Mouse (Mus musculus) v-Abl transformed pro-B cells (cell line): Measurements from ENCODE around the gene Dhdh.

Experiments used
- in situ Hi-C, 2 experiments: fragments of 400-800 bp; cut with MboI; formaldehyde crosslinking; loops; one replicate each; pipeline ENCODE4 v1.15.1; 2025; ENCODE audit not compliant: unreplicated experiment in 2 of 2

Gene Dhdh

DNA sequence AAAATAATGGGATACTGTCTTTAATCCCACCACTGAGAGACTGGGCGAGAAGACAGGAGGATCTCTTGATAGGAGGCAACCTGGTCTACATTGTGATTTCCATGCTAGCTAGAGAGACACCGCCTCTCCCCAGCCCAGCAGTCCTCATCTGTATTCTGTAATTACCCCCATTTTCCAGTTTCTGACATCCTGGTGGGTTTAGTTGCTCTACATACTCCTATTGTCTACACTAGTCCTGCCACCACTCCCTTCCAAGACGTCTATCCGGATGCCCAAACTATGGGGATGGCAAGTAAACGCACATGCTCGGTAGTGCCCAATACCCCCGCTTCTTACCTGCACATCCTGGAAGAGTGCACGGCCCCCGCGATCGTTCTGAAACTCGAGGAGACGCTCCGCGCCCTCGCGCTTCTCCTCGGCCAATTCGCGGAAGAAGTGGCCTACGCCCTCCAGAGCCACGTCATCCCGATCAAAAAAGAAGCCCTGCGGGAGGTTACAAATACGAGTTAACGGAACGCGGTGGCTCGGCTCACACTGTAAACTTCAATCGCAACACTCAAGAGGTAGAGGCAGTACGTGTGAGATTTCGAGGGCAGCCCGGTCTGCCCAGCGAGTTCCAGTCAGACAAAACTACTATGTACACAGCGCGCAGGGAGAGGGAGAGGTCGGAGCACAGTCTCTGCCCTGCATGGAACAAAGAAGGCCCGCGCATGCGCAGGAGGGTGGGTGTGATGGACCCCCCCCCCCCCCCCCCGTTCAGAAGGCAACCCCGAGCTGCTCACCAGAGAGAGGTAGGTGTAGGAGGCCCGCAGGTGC, 29.6 kb downstream of the Dhdh start:
- in situ Hi-C loops = loop anchor here (10.0 to 25.0 kb wide), 2 partner anchors 228 to 236 kb away; partner anchors contain the start of genes Car11 (in 2 of the 2), Sec1 (in 2 of the 2) and Ntn5 (in 1 of the 2)

DNA sequence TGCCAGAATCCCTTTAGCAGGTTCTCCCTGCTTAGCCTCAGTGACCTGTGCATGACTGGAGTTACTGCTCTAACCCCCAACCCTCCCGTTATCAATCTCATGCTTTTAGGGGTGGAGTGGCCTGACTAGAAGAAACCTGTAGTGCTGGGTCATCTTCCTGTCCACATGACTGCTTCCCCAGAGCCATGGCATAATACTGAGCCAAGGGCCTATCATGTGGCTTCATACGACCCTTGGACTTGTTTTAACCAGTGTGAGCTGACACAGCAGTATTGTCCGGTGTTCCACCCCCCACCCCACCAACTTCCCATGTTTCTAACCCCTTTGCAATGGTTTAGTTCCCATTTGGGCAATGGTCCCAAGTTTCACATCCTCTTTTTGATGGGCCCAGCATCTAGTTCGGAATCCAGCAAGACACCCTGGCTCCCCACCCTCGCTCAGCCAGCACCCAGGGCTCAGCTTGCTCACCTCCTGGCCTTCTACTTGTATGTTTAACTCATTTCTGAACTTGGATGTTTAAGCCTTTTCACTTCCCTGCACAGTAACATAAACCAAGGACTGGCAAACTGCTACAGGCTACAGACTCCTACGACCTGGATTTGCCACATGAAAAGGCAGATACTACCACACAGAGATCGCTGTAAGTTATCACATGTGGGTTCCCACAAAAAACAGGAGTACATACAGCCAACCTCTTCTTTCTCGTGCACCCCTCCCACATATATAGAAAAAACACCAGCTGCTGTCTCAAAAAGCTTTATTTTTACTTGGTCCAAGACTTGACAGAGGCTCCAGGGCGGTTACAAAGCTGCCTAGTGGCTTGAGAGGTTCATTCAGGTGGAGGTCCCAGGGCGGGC, 31.2 kb downstream of the Dhdh start:
- in situ Hi-C loops = loop anchor here (10.0 to 25.0 kb wide), 2 partner anchors 230 to 237 kb away; partner anchors contain the start of genes Car11 (in 2 of the 2), Sec1 (in 2 of the 2) and Ntn5 (in 1 of the 2)

DNA sequence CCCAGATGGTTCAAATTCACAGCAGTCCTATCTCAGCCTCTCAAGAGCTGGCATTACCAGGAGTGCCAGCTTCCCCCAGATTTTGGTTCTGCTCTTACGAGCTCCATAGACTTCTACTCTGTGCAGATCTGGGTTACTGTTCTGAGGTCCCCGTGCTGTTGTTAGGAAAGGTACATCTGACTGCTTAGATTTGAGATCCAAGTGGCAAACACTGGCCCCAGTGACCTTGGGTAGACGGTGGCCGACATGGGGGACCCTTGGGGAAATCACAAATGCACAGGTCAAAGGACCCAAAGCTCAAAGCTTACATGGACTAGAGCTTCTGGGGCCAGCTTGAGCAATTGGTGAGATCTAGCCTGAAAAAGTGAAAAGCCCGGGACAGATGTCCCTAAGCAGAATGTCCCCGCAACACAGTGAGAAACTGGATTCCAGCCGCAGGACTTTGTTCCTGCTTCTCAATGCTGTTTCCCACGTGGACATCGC, 31.8 kb downstream of the Dhdh start:
- in situ Hi-C loops = loop anchor here (10.0 to 25.0 kb wide), 2 partner anchors 231 to 238 kb away; partner anchors contain the start of genes Car11 (in 2 of the 2), Sec1 (in 2 of the 2) and Ntn5 (in 1 of the 2)

GRCm38 (mm10) chr7:45455932-45456696, 32.5 kb downstream of the Dhdh start:
- in situ Hi-C loops = loop anchor here (10.0 to 25.0 kb wide), 2 partner anchors 231 to 239 kb away; partner anchors contain the start of genes Car11 (in 2 of the 2), Sec1 (in 2 of the 2) and Ntn5 (in 1 of the 2)

GRCm38 (mm10) chr7:45454971-45455370, 33.6 kb downstream of the Dhdh start:
- in situ Hi-C loops = loop anchor here (5.0 to 25.0 kb wide), 3 partner anchors 107 to 240 kb away; partner anchors contain the start of genes Car11 (in 2 of the 2), Sec1 (in 2 of the 2) and Ntn5 (in 1 of the 2)

- in situ Hi-C loops = loop anchor here (5.0 to 25.0 kb wide), 3 partner anchors 111 to 243 kb away; partner anchors contain the start of genes Car11 (in 2 of the 2), Sec1 (in 2 of the 2) and Ntn5 (in 1 of the 2)
These were observed 37.1 kb downstream of the Dhdh start for GRCm38 (mm10) chr7:45451344-45451982.

DNA sequence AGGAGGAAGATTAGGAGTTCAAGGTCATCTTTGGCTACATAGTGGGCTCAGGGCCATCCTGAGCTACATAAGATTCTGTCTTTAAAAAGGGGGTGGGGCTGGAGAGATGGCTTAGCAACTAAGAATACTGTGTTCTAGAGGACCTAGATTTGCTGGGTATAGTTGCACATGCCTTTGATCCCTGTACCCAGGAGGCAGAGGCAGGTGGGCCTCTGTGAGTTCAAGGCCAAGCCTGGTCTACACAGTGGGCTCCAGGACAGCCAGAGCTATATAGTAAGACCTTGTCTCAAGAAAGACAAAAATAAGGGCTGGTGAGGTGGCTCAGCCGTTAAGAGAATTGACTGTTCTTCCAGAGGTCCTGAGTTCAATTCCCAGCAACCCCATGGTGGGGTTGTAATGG, 38.6 kb downstream of the Dhdh start:
- in situ Hi-C loops = loop anchor here (5.0 to 25.0 kb wide), 3 partner anchors 112 to 245 kb away; partner anchors contain the start of genes Car11 (in 2 of the 2), Sec1 (in 2 of the 2) and Ntn5 (in 1 of the 2)

- in situ Hi-C loops = no loop called here
These were observed 41.1 kb downstream of the Dhdh start for GRCm38 (mm10) chr7:45447325-45447990.

GRCm38 (mm10) chr7:45446589-45446988, 42.0 kb downstream of the Dhdh start:
- in situ Hi-C loops = no loop called here

- in situ Hi-C loops = no loop called here
These were observed 44.8 kb downstream of the Dhdh start for GRCm38 (mm10) chr7:45443526-45444420.

GRCm38 (mm10) chr7:45437521-45438276, 50.9 kb downstream of the Dhdh start, which contains the start of gene Ruvbl2:
Gene Ruvbl2, minus strand, starts transcription at chr7:45438096.
- in situ Hi-C loops = no loop called here

- in situ Hi-C loops = no loop called here
These were observed 51.6 kb downstream of the Dhdh start for GRCm38 (mm10) chr7:45437046-45437445.

DNA sequence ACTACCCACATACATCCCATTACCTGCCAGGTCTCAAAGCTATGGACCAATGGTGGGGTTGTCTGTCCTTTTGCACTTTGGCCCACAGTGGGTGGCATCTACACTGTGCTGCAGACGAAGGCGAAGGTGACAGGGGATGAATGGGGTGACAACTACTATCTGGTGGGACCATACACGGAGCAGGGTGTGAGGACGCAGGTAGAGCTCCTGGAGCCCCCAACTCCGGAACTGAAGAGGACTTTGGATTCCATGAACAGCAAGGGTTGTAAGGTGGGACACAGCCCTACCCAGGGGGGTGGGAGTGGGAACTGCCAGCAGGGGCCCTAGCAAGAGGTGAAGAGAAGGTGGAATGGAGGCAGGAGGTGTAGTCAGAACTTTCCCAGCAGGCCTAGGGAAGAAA, 52.2 kb downstream of the Dhdh start:
- in situ Hi-C loops = no loop called here

GRCm38 (mm10) chr7:45435038-45435437, 53.6 kb downstream of the Dhdh start:
- in situ Hi-C loops = no loop called here

DNA sequence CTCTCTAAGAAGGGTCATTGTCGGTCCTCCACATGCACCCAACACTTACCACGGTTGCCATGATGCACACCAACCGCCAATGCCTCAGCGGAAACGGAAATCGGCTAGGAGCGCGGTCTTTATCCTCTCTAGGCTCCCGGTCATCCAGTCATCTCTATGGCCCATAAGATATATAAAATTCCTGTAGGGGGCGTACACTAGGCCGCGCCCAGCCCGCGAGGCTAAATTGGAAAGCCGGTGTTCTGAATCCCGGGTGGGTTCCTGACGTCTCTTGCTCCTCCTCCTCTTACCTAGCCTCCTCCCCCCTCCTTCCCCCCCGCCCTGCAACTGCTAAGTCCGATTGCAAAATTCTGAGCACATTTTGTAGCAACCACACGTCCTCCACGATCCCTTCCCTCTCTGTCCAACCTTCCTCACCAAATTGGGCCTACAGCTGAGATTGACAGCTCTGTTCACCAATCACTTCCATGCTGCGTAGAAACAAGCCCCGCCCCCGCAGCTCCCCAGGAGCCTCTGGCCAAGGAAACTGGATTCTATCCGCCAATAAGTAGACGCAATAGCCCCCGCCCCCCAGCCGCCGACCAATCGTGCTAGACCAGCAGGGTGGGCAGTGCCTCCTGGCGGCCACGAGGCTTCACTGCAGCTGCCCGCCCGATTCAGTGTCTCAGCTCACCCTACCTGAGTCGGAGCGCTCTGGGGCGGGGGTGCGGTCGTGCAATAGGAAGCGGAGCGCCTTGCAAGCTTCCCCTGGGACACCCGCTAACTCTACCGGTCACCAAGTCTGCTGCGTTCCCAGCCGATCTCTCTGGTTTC, 54.2 kb downstream of the Dhdh start, which contains the start of gene Gys1:
Gene Gys1, plus strand, starts transcription at position 642 of the 813 bp plus-strand sequence.
- in situ Hi-C loops = no loop called here

- in situ Hi-C loops = no loop called here
These were observed 54.8 kb downstream of the Dhdh start for GRCm38 (mm10) chr7:45433835-45434202.
